Mouse (Mus musculus) spleen, adult 2 months (tissue): ENCODE results near the gene Mapk14.

ENCODE experiments used
- CTCF ChIP-seq: fragments of 200-500 bp; IDR thresholded peaks from 2 replicates; pipeline ENCODE4 v1.5.1; 2011; ENCODE audit warnings: mild to moderate bottlenecking, inconsistent platforms; ENCODE audit not compliant: insufficient read depth, insufficient read length, insufficient replicate concordance; ENCODE audit errors: extremely low read depth
- POLR2A ChIP-seq: fragments of 200-500 bp; IDR thresholded peaks from 2 replicates; pipeline ENCODE4 v1.6.1; 2011; ENCODE audit warnings: low read depth, low read length, inconsistent platforms

DNA sequence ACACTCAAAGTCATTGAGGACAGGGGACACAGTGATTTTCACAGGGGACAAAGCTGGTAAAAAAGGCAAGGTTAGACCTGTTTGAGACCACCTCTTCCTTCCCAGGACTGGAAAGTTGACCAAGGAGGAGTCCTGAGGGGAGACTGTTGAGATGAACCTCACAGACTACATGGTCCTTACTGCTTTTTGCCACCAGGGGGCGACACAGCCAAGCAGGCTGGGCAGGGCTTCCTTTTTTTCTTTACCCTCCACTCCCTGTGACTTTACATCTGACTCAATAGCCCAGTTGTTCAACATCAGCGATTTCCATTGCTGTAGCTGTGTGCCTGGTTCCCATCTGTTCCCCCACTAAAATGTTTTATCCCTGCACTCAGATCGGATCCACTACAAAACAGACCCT, 70.7 kb downstream of the Mapk14 start:
- TF ChIP-seq POLR2A (no peak), CTCF (peak; percentile 90; the same call in 1 of the 2 replicates)
